Mouse (Mus musculus): ENCODE data around the gene Eprs.

DNA sequence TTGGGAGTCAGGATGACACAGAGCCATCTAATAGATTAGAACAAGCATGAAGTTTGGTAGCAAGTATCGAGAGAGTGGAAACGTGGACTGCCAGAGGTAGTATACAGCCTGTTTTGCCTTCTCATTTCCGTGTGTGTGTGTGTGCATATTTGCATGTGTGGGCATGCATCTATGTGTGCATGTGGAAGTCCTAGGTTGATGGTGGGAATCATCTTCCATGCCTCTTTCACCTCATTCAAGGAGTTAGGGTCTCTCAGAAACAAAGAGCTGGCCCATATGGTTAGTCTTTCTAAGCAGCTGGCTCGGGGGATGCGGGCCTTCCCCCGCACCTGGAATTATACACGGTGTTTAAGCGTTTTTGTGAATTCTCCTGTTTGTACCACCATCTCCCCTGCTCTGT lies 33.0 kb upstream of the Eprs start:
- TF ChIP-seq CTCF (IDR thresholded peaks at IDR 0.05; ENCODE audit: low read depth) (no peak), EP300 (IDR thresholded peaks at IDR 0.05; ENCODE audit: low read depth) (no peak)

Data from liver, postnatal 0 days (tissue).